Mouse (Mus musculus): ENCODE data around the gene Dvl1.

Dvl1 gene

DNA sequence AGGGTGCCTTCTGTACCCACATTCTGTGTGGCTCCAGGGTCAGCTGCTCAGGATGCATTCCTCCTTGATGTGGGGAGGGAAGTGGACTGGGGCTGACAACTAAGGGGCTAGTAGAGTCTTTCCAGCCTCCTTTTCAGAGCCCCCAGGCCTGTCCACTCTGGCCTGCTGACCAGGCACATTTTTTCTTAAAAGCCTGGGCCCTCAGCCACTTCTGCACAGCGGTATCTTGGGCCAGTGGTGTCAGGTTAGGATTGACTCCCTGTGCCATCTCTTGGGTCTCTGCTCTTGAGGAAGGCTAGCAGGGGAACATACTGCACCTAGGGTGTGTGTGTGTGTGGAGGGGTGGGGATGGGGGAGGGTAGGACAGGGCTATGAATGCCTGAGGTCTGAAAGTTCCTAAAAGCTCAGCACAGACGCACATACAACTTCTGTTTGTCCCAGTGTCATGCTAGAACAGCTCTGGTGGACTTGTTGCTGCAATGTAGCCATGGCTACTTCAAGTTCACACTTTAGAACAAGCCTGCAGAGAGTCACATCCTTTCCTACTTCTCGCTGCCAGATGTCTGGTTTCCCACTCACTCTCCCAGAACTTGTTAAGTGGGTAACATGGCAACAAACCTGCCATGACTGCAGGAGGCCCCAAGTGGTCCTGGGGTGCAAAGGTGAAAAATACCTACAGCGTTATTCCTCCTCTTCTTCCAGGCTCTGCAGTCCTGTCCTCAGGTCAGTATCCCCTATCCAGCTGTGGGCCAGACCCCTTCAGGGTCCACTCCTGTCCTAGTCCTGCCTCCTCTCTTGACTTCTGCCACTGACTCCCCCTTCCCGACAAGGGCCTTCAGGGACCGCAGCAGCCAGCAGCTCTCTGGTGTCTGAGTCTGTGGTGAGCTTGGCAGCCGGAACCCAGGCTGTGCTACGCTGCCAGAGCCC, 6.9 kb upstream of the Dvl1 start:
- DNase-seq (ENCODE audit: low spot score): no peak

DNA sequence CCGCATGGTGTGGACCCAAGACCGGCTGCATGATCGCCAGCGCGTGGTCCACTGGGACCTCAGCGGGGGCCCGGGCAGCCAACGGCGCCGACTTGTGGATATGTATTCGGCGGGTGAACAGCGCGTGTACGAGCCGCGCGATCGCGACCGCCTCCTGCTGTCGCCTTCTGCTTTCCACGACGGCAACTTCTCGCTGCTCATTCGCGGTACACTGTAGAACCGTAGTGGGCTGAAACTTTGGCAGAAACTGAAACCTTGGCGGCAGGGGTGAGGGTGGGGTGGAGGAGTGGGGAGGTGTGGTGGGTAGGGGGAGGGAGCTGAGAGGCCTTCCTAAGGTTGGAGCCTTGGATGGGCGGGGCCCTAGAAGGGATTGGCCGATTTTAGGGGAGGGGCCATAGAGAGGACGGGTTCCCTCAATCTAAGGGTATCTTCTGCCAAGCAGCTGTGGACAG, 6.2 kb upstream of the Dvl1 start:
- no peak for DNase-seq (ENCODE audit: low spot score)

DNA sequence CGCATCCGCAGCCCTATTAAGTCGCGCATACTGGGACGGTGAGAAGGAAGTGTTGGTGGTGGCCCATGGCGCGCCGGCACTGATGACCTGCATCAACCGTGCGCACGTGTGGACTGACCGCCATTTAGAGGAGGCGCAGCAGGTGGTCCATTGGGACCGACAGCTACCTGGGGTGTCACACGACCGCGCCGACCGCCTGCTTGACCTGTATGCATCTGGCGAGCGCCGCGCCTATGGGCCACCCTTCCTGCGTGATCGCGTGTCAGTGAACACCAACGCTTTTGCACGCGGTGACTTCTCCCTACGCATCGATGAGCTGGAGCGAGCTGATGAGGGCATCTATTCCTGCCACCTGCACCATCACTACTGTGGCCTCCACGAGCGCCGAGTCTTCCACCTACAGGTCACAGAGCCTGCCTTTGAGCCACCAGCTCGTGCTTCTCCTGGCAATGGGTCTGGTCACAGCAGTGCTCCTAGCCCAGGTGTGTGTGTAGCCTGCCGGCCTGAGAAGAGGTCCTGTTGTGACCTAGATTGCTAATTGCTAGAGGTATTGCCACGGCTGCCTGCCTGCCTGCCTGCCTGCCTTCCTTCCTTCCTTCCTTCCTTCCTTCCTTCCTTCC, 5.4 kb upstream of the Dvl1 start:
- no peak for DNase-seq (ENCODE audit: low spot score)

DNA sequence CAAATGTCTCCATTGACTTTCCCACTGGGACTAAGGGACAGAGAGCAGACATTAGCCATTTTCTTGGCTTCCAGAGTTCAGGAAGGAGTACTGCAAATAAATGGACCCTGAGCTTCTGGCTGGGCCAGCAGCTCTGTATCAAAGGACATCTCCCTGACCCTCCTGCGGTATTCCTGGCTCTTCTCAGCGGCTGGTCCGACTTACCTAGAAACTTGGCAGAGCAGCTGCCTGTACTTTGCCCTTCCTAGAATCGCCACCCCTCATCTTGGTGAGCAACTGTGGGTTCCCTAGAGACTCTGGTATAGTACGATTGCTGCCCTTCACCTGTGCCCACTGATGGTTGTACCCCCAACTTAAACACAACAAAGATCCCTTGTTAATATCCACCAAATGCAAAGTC, 4.0 kb upstream of the Dvl1 start:
- DNase-seq (ENCODE audit: low spot score): no peak

DNA sequence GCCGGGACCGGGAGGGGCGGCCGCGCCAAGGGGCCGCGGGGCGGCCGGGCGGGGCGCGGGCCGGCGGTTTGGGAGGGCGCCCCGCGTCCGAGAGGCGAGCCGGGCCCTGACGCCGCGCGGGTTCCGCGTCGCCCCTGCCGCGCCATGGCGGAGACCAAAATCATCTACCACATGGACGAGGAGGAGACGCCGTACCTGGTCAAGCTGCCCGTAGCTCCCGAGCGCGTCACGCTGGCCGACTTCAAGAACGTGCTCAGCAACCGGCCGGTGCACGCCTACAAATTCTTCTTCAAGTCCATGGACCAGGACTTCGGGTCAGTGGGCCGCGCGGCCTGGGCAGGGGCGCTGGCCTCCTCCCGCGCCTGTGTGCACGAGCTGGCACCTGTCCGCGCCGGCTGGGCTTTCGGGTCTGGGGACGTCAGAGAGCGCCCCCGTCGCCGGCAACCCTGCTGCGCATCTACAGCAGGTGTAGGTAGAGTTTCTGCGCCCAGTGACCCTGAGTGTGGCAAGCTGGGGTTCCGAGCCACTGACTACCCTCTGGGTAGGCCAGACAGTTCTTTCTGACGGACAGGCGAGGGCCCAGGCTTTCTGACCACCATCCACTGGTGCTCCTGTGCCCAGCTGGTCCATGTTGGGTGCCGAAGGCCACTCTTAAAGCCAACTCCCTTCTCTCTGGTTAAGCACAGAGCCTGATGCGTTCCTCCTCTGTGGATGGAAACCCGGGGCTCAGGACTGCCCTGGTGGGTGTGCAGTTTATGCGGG, 570 bp downstream of the Dvl1 start:
- no peak for DNase-seq (ENCODE audit: low spot score)

DNA sequence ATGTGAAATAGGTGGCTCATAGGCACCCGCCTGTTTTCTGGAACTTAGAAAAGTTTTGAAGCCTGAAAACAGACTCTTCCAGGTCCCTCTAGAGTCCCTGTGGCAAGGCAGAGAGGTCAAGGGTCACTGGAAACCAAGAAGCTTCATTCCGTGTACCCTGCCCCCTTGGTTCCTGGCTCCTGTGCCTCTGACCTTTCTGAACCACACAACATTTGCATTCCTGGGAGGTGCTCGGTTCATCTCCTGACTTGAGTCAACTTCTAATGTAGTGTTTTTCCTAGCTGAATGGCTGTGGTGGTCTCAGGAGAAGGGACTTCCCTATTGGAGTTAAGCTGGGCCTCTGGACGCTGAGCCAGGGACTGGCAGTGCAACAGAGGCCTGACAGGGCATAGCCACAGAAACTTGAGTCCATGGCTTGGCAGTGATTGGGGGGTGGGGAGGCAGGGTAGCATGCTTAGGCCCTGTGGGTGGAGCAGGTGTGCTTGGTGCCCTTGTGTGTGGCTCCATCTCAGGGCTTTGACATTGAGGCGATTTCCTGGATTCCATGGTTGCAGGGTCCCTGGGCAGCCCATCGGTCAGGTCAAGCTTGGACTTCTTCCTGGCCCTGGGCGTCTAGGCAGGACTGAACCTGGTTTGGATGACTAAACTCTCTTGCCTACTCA, 1.4 kb downstream of the Dvl1 start:
- DNase-seq (ENCODE audit: low spot score): no peak

DNA sequence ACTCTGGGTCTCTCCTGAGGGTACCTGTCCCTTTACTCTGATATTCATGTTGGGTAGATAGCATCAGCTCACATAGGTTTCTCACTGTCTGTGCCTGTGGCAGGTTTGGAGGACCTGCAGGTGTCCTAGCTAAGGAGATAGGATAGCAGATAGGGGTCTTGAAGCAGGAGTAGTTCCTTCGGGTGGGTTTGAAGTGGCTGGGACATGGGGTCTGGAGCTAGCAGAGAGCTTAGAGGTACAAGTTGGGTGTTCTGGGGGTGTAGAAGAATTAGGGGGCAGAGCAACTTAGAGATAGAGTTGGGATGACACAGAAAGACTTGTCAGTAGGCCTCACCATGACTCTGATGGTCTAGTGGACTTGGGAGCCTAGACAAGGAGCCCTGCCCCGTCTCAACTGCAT, 2.2 kb downstream of the Dvl1 start:
- DNase-seq (ENCODE audit: low spot score): no peak

DNA sequence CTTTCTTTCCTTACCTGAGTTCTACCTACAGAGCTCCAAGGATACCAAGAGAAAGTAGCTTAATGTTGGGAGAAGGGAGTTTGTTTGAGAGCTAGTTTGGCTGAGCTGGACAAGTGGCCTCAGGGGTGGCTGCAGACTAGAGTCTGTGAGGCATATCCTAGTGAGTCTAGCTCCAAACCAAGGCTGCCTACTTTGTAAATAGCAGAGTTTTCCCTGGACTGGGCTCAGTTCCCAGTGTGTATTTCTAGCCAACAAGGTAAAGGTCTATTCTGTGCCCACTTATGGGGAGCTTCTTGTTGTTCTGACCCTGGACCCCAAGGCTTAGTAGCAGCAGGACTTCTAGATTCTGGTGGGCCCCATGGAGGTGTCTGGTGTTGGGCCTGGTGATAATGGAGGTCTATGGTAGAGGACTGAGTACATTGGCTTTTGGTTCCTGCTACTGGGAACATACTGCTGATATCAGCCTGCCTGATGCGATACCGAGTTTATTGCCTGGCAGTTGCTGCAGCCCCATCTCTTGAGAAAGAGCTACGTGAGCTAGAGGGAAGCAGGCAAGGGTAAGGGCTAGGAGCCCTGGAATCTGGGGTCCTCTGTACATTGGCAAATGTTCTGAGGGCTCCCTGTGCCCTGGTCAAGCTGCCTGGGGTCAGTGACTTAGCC, 2.7 kb downstream of the Dvl1 start:
- DNase-seq (ENCODE audit: low spot score): no peak

DNA sequence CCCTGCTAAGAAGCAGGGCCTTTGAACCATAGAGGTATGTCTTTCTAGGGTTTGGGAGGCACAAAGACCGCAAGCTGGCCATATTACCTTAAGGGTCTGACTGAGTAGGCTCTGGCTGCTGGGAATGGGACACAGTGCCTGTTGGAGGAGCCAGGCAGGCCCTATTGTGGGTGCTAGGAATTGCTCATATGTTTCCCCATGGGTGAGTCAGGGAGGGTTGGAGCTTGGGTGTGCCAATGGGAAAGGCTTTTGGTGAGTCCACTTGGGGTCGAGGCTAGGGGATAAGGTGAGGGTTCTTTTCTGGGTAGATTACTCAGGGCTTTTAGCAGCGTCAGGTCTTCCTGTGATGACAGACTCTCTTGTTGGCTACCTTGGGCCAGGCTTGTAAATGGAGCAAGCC, 4.2 kb downstream of the Dvl1 start:
- no peak for DNase-seq (ENCODE audit: low spot score)

DNA sequence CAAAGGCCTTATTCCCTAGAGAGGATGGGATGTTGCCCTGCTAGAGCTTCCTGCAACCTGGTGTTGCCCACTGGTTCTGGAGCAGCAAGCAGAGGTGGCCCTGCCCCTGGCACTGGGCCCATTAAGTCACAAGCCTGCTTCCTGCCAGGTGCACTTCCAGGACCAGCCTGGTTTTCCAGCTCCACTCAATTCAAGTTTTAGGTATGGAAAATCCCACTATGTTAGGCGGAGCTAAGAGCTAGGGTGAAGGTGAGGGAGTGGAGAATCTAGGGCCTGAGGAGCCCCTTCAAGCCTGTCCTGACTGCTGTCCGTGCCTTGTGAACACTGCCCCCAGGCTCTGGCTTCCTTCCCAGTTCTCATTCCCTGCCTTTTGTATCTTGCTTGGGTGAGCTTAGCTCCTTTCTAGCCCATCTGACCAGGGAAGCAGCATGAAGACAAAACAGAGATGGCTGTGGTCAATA, 4.8 kb downstream of the Dvl1 start:
- DNase-seq (ENCODE audit: low spot score): no peak

DNA sequence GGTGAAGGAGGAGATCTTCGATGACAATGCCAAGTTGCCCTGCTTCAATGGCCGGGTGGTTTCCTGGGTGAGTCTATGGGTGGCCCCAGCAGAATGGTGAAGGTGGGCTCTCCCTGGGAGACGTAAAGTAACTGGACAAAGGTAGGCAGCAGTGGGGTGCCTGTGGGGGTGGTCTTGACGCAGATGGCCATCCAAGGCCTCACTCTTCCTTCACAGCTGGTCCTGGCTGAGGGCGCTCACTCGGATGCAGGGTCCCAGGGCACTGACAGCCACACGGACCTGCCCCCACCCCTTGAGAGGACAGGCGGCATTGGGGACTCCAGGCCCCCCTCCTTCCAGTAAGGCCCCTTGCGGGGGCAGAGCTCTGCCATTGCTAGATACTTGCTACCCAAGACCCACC, 6.2 kb downstream of the Dvl1 start:
- DNase-seq (ENCODE audit: low spot score): no peak

DNA sequence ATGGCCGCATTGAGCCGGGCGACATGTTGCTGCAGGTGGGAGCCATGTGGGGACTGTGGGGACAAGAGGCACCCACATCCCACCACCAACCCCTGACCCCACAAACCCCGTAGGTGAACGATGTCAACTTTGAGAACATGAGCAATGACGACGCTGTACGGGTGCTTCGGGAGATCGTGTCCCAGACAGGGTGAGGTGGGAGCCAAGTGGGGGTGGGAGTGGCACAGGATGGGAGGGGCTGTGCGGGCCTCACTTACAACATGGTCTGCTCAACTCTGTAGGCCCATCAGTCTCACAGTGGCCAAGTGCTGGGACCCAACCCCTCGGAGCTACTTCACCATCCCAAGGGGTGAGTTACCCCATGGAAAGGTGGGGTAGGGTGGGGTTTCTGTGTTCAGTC, 7.8 kb downstream of the Dvl1 start:
- no peak for DNase-seq (ENCODE audit: low spot score)

DNA sequence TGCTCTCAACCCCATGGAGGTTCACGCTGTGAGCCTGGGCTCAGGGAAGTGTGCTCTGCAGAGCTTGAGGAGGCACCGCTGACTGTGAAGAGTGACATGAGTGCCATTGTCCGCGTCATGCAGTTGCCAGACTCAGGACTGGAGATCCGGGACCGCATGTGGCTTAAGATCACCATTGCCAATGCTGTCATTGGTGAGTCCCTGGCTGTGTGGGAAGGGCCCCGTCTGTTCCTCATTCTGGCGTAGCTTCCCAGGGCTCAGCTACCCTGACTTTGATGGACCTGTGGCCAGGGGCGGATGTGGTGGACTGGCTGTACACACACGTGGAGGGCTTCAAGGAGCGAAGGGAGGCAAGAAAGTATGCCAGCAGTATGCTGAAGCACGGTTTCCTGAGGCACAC, 8.9 kb downstream of the Dvl1 start:
- no peak for DNase-seq (ENCODE audit: low spot score)

DNA sequence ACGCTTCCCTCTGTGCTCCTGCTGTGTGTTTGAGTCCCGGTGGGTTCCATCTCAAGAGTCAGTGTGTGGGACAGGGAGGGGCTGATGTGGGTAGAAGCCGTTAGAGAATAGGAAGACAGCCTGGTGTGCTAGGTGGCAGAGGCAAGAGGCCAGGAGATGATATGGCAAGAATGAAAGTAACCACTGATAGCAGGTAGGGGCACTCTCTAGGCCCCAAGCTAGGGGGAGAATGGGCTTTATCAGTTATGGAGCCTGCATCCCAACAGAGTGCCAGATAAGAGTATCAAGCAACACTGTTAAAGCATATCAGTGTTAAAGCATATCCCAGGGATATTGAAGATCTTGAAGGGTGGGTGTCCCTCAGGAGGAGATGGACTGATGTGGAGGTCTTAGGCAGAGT, 9.7 kb downstream of the Dvl1 start:
- no peak for DNase-seq (ENCODE audit: low spot score)

DNA sequence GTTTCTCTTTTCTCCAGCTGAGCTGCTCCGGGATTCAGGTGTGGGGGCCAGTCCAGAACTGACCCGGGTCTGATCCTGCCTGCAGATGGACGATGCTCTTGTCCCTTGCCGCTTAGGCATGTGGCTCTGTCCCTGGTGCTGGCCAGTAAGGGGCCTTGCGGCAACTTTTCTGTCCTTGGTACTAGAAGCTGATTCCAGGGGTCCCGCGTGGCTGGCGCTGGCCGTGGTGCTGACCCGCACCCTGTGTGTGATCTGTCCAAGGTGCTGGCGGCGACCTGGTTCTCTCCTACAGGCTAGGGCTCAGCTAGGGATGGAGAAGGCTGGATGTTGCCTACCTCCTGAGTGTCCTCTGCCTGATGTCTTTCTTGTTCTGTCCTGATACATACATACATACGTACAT, 12.1 kb downstream of the Dvl1 start:
- no peak for DNase-seq (ENCODE audit: low spot score)

DNA sequence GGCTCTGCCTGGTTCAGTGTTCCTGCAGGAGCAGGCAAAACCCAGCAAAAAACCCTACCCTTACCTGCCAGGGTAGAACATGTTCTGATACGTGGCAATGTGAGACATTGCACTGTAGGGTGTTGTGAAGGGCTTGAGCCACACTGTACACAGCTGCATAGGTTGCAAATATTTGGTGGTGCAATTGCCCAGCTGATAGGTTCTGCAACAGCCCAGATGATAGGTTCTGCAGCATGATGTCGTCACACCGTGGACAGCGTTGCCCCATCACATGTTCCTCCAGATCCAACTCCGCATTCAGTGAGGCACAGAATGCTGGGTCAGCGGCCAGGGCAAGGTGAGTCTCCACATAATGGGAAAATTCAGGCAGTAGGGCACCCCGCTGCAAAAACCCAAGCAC, 14.6 kb downstream of the Dvl1 start:
- DNase-seq (ENCODE audit: low spot score): no peak

DNA sequence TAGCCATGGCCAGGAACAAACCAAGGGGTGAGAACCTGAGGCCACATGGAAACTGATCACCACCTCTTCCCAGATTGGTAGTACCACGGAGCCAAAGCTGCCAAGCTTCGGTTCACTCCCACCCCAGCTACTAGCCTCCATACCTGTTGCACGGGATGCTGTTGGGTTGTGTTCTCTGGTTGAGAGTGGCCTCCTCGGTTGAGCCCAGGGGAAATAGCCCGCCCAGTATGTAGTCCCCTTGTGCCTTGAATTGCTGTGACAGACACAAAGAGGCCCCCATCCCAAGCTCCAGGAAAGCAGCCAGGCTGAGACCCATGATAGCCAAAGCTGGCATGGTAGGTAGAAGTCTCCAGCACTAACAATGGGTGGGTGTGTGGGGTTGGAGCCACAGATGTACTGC, 15.8 kb downstream of the Dvl1 start, which contains the start of gene Tas1r3:
TSS of gene Tas1r3 (minus strand) at position 362 of the 400 bp plus-strand sequence.
- no peak for DNase-seq (ENCODE audit: low spot score)

DNA sequence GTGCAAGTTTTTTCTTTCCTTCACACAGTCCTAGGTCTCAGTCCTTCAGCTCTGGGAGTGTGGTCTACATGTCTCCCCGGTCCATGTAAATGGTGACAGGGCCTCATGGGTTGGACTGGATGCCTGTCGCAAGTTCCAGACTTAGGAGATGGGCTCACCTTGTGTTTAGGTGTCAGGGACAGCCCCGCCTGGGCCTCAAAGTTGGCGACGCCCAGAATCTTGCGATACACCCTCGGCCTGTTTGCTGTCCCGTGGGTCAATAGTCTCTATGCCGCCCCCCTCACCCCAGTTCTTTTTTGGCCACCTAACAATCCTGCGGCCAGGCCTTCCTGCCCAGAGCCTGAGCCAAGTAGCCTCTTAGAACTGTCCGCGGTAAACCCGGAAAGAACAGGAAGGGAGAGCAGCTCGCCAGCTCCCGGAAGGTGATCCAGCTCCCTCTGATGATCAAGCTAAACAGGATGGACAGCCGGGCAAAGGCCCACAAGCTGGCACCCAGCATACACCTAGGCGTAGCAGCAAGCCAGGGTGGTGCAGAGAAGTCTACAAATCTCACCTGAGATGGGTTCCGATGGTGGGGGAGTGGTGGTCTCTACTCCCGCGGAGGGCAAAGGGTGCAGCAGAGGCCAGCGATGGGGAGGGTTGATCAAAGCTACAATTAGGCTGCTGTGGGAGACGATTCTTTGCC, 21.6 kb downstream of the Dvl1 start:
- DNase-seq (ENCODE audit: low spot score): no peak

DNA sequence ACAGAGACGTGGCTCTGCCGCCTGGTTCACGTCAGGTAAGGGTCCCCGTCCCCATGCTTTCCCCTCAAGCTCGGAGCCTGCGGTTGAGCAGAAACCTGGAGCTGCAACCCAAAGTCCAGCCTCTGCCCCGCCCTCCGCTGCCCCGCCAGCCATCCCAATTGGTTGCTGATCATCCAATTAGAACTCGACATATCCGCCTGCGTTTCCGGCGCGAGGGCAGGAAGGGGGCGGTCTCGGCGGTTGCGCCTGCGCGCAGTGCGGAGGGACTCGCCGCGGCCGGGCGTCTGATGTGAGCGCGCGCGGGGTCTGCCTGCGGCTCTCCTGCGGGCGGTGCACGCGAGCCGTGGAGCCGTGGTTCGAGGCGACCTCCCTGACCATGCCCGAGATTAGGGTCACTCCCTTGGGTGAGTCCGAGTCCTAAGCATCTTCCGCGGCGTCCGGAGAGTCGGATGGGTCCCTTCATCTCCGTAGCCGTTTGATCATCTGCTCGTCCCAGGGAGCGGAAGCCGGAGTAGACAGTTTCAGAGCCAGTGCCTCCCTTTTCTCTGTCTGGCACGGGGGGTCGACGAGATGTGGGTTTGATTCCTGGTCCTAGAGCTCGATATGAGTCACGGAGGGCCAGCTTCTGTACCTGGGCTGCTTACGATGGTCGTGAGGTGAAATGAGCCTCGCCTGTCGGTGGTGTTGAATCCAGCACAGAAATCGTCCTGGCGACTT, 22.3 kb downstream of the Dvl1 start, which contains the start of the genes Cptp and Ints11:
TSS of gene Cptp (minus strand) at position 124 of the 717 bp plus-strand sequence.
TSS of gene Ints11 (plus strand) at position 230 of the 717 bp plus-strand sequence.
- peak; percentile 84 for DNase-seq (ENCODE audit: low spot score)

DNA sequence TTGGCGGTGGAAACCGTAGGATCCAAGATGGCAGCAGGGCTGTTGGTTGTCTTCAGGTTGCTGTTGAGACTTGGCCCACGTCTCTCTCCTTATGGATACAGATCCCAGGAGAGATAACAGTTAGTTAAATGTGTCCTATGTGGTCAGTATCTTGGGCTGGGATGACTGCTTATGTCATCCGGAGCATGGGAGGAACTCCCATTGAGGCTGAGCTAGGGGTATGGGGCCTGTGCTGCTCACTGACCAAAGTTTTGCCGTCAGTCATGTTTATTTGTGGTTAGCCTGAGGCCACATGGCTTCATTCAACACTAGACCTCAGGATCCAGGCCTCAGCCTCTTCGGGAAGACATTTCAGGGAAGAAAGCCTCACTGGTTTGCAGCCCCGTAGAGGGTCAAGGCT, 24.2 kb downstream of the Dvl1 start:
- DNase-seq (ENCODE audit: low spot score): no peak
